8 mouse cellular contexts compared by ENCODE assay signal in the genomic region with DNA sequence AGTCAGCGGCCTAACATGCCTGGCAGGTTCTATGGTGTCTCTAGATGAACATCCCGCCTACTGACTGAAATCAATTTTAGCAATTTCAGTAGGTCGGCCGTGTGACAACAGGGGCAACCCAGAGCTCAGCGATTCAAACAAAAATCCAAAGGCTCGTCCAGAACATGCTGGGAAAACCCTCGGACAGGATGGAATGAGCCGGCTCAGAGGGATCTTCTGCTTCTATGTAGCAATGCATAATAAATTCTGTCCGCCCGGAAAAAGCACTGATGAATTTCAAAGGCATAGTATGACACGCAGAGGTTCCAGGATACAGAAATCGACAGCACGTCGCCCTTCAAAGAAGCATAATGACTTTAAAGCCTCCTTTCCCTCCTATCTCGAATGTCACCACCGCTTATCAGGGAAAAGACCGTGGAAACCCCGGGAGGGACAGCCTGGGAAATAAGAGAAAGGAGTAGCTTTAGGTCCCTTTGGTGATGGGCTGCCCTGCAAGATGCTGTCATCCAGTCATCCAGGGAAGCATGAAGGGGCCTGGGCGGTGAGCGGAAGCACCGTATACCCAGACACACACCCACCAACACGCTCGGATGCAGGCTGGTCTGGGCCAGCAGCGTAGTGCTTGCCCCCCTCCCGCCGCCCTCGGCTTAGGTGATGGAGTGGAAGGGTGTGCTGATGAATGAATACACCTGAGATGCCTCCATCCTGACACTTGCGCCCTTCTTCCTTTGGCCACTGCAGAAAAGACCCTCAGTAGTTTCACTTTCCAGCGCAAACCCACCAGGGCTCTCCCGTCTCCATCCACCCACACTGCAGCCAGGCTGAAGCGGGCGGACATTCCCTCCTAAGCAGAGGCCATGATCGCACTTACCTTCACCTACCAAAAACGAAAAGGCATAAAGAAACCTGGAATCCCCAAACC. TPM values are rescaled to one million over a fixed set of nuclear protein-coding genes. Genes with fewer than 3 reads are reported as not detected.
DNase-seq lines count a peak whose midpoint lies in the region; ATAC-seq and TF ChIP-seq lines count a peak whose summit lies in the region.

No protein-coding gene starts in this region.

- no peak for TF ChIP-seq EP300 in MEL (IDR thresholded peaks at IDR 0.05; ENCODE audit: low read depth in 1 of 2, low read length in 2 of 2)

- peaks cover 0 to 13% of the 10 kb centered on the region in 2 experiments; a peak in 2 of 4 replicates for H3K4me1 ChIP-seq in MEL (ENCODE audit: control insufficient read depth in 1 of 2, insufficient read depth in 2 of 2, low read length in 2 of 2)
- peaks cover 27% of the 10 kb centered on the region for H3K4me1 ChIP-seq in heart, embryonic 11.5 days (ENCODE audit: control insufficient read depth, insufficient read depth, low read length)

- no peaks in the 10 kb centered on the region; the same call in 1 of the 2 replicates for H3K79me2 ChIP-seq in MEL (ENCODE audit: control insufficient read depth, insufficient read depth, low read length, poor library complexity)

- H3K4me2 ChIP-seq in heart, embryonic 11.5 days, result peak overlapping the region; percentile 89

- H3K27me3 ChIP-seq in MEL (ENCODE audit: control insufficient read depth in 1 of 2, insufficient read depth in 2 of 2, low read length in 2 of 2), result no peaks in the 10 kb centered on the region
- no peaks in the 10 kb centered on the region for H3K27me3 ChIP-seq in heart, embryonic 11.5 days (ENCODE audit: control insufficient read depth, insufficient read depth, low read length)

- intact Hi-C loops in left cerebral cortex, adult 2 months (cut with DNase I), result loop anchor here (2.0 to 5.0 kb wide), 3 partner anchors 42 to 80 kb away; no protein-coding TSS in a partner anchor

- no peaks in the 10 kb centered on the region for H3K9me3 ChIP-seq in MEL (replicated peaks; ENCODE audit: insufficient read depth, low read length)
- H3K9me3 ChIP-seq in heart, embryonic 11.5 days (replicated peaks; ENCODE audit: control insufficient read depth, low read length), result no peaks in the 10 kb centered on the region

- peak overlapping the region; percentile 89 to 90 for H3K4me3 ChIP-seq in MEL (ENCODE audit: control insufficient read depth in 1 of 2, insufficient read depth in 1 of 2, low read depth in 2 of 2, low read length in 2 of 2)
- peak overlapping the region; percentile 84 for H3K4me3 ChIP-seq in heart, embryonic 11.5 days (ENCODE audit: low read depth, low read length)
- peak overlapping the region; percentile 95 for H3K4me3 ChIP-seq in left cerebral cortex, adult 2 months

- H3K27ac ChIP-seq in MEL (ENCODE audit: control insufficient read depth, low read depth, low read length), result peak overlapping the region; percentile 16
- peak overlapping the region; percentile 91 for H3K27ac ChIP-seq in heart, embryonic 11.5 days (ENCODE audit: low read depth, low read length)
- H3K27ac ChIP-seq in left cerebral cortex, adult 2 months, result peak overlapping the region; percentile 93

- WGBS in heart, embryonic 11.5 days (ENCODE audit: insufficient replicate concordance), result under 1% methylated on average over 34 of the region's 34 CpGs

- TF ChIP-seq POLR2A in MEL (IDR thresholded peaks at IDR 0.05; ENCODE audit: control insufficient read depth in 1 of 2, insufficient read depth in 1 of 2, low read depth in 1 of 2, low read length in 2 of 2, poor library complexity in 1 of 2), result no peak; a peak in 1 of 4 replicates

- TF ChIP-seq RAD21 in MEL (IDR thresholded peaks at IDR 0.05; ENCODE audit: low read depth, low read length), result no peak

- ATAC-seq in heart, embryonic 11.5 days (replicated peaks; ENCODE audit: insufficient number of reproducible peaks, low FRiP score, low TSS enrichment), result peak; percentile 32; the same call in 1 of the 2 replicates
- peak; percentile 41 for ATAC-seq in megakaryocyte, adult 5-6 weeks (ENCODE audit: poor library complexity, severe bottlenecking)

- DNase-seq in CD4-positive, CD25-positive, alpha-beta regulatory T cell, adult 2 months (ENCODE audit: low read depth, low spot score), result peak; percentile 65
- DNase-seq in MEL (ENCODE audit: low read depth, low spot score), result peak; percentile 65
- peak; percentile 54 to 59 for DNase-seq in cerebellum, postnatal 36 days
- DNase-seq in left cerebral cortex, adult 2 months (ENCODE audit: extremely low spot score in 1 of 2, low spot score in 2 of 2), result peak; percentile 46 to 53
- DNase-seq in right cerebral cortex, postnatal 4 days, result peak; percentile 53
- no peak for DNase-seq in urinary bladder, postnatal 4 days (ENCODE audit: low spot score in 2 of 2)

- peaks cover 0 to 9% of the 10 kb centered on the region in 2 experiments; a peak in 2 of 4 replicates for H3K36me3 ChIP-seq in MEL (ENCODE audit: control insufficient read depth in 1 of 2, insufficient read depth in 2 of 2, low read length in 2 of 2)
- H3K36me3 ChIP-seq in heart, embryonic 11.5 days (ENCODE audit: control insufficient read depth, insufficient read depth, low read length), result no peaks in the 10 kb centered on the region

- peak overlapping the region; percentile 78 for H3K9ac ChIP-seq in MEL (ENCODE audit: control insufficient read depth, low read depth, low read length, poor library complexity, severe bottlenecking)
- peak overlapping the region; percentile 79 for H3K9ac ChIP-seq in heart, embryonic 11.5 days (ENCODE audit: low read depth, low read length)

- TF ChIP-seq CTCF in MEL (IDR thresholded peaks at IDR 0.05 in 2 of 3, conservative IDR thresholded peaks at IDR 0.05 in 1 of 3; ENCODE audit: control insufficient read depth in 1 of 3, insufficient read depth in 1 of 3, low read depth in 2 of 3, low read length in 3 of 3, poor library complexity in 1 of 3, severe bottlenecking in 1 of 3), result no peak
- no peak for TF ChIP-seq CTCF in left cerebral cortex, adult 2 months (IDR thresholded peaks at IDR 0.05)

TF ChIP-seq in MEL, 35 proteins besides CTCF, POLR2A, EP300 and RAD21:
- TF ChIP-seq SIN3A (IDR thresholded peaks at IDR 0.05; ENCODE audit: low read length) (peak; percentile 38; the same call in 1 of the 2 replicates), TCF12 (IDR thresholded peaks at IDR 0.05; ENCODE audit: low read depth, low read length) (no peak), CHD1 (IDR thresholded peaks at IDR 0.05; ENCODE audit: low read depth, low read length) (no peak), MAZ (IDR thresholded peaks at IDR 0.05; ENCODE audit: low read depth, low read length) (peak; percentile 39; the same call in 1 of the 2 replicates)

RNA-seq across cellular contexts. Expression of a gene that starts 0.8 kb away (rescaled TPM):
- 1.3 and 2.2 TPM in 2 replicates for total RNA-seq in MEL (2012; rRNA removed)
- 1 to 10 TPM in 1 of 2 experiments, not detected in 1; 5.3 TPM for polyA plus RNA-seq in MEL (2012; ENCODE audit: insufficient read depth in 1 of 2, insufficient read length in 2 of 2, low read depth in 1 of 2, low replicate concordance in 2 of 2, missing spikeins in 1 of 2)
- 90.6 and 93.6 TPM in 2 replicates for polyA plus RNA-seq in heart, embryonic 11.5 days (2014; fragmentation: Nextera tagmentation; extraction: Ambion mirVana)
- 100 to 1,000 TPM; 160 to 161 TPM for total RNA-seq in left cerebral cortex, adult 2 months (2021)
- total RNA-seq in megakaryocyte, adult 5-6 weeks (2015), result 1.7 and 2.1 TPM in 2 replicates
- total RNA-seq in megakaryocyte, adult 5-6 weeks (2017), result 2.5 and 5.2 TPM in 2 replicates

Comparison
In these comparisons a context has a peak if more than half of its experiments do, and no peak if none do; other contexts are left out.
1. DNase-seq: peak in CD4-positive, CD25-positive, alpha-beta regulatory T cell, adult 2 months (single experiment), MEL (single experiment), cerebellum, postnatal 36 days (2 of 2), left cerebral cortex, adult 2 months (2 of 2) and right cerebral cortex, postnatal 4 days (single experiment); none in urinary bladder, postnatal 4 days (0 of 2).
2. H3K27ac ChIP-seq: peak in every context shown above with its lines; median percentile 93 in left cerebral cortex, adult 2 months; 91 in heart, embryonic 11.5 days; 16 in MEL.
3. RNA of a gene that starts 0.8 kb away (total RNA-seq): 160 to 161 TPM in left cerebral cortex, adult 2 months; 1.7 to 5.2 TPM in megakaryocyte, adult 5-6 weeks and 1.3 to 2.2 TPM in MEL; every median in the first group is over 10 times any median in the second.
4. Peak in every context shown above with its lines, with median percentiles within 50 percentile points of each other: H3K4me3 ChIP-seq.